Mouse (Mus musculus) megakaryocyte progenitor cell, adult 5-6 weeks (primary cell): Measurements from ENCODE around the gene Cped1. TPM values are rescaled to one million over a fixed set of nuclear protein-coding genes. Genes with fewer than 3 reads are reported as not detected.
"Not testable (repeated sequence)": the region's sequence is repeated elsewhere in the genome, so short reads cannot be mapped to it uniquely, and the experiment has no call there.

Experiments used
- ATAC-seq: replicated peaks from 2 replicates; pipeline ENCODE4 v1.8.0; 2016; ENCODE audit warnings: mild to moderate bottlenecking, moderate TSS enrichment, inconsistent platforms; ENCODE audit not compliant: poor library complexity
- total RNA-seq, 2 experiments: library from RNA; stranded (forward) in 1 of 2; stranded (reverse) in 1 of 2; fragments of 157-497, 149-512 nt in 1 of 2; fragments of 200-1000 nt in 1 of 2; gene quantifications; 2 replicates each; pipeline versions ENCODE4 v1.2.3 to v1.2.4; 2015 to 2017

Gene Cped1
- total RNA-seq, 2 experiments from 2014 or later: 1.1 to 3.2 TPM

DNA sequence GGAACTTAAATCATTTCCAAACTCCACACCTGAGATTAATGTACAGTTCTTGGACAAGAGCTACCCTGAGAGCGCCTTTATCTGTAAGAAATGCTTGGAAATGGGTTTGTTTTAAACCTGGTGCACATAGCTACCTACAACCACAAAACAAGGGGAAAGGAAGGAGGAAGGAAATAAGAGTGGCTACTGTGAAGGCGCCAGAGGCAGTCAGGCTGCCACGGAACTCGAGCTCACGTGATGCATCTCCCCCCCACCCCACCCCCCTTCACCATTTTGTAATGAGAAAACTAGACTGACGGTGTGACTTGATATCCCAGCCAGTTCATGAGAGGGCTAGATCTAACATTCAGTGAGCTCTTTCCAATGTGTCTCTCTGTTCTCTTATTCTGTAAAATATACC, 228.9 kb downstream of the Cped1 start:
- ATAC-seq: peak; percentile 37; the same call in 1 of the 2 replicates

DNA sequence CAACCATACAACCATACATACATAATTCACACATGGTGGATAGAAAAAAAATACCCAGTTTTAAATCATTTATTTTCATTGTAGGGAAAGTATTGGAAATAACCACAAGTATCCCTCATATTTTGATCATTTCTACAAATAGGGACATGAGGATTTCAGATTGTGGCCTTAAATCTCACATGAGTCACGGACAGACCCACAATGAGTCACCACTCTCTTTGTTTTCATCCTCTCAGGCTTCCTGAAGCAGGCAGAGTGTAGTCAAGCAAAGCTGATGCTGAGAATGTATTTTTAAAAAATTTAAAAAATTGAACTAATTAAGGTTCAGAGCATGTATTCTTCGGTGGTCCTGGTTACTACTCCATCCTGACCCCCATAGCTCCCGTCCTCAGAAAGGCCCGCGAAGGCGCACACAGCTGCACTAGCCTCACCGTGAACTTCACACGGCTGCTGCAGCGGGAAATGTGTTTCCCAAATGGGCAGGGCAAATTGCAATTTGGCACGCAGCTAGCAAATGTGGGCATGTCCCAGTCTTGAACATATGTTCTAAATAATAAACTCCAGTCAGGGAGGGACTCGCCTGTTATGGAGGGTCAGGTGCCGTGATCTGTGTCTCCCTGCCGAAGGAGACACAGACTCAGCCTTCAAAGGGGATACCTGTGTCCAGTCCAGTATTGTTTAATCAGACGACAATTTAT, 230.7 kb downstream of the Cped1 start:
- ATAC-seq: no peak

DNA sequence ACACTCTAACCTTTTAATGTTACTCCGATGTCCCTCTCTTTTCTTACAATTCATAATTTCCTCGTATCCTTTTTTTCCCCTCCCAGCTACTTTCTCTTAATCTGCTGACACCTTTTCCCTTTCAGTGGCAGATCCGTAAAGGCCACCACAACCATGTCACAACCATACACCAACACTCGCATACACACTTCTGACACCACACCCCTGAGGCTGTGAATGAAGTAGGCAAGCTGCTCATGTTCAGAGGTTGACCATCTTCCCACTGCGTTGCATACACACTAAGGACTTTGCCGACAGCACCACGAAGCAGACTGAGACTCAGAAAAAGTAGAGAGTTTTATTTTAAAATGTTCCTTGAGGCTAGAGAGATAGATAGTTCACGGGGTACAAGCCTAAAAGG, 235.4 kb downstream of the Cped1 start:
- ATAC-seq: no peak

- ATAC-seq: peak; percentile 98
These were observed 236.4 kb downstream of the Cped1 start for GRCm38 (mm10) chr6:22222087-22222486.

GRCm38 (mm10) chr6:22222947-22223346, 237.2 kb downstream of the Cped1 start:
- ATAC-seq: no peak

DNA sequence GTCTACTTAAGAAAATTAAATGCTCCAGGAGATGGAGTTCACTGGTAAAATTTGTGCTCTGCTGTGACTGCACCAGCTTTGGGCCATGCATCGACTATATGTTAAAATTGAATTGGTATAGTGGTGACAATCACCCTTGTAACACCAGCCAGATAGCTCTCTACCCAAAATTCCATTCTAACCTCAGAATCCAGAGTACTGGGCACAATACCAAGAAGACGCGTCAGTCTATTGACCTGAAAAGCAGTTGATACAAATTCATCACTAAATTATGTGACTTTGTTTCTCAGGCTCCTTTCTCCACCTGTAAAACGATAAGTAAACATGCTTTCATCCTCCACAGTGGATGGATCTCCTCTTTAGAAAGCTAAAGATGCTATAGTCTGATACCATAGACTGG, 238.6 kb downstream of the Cped1 start:
- no peak for ATAC-seq

- peak; percentile 55 for ATAC-seq
These were observed 245.5 kb downstream of the Cped1 start for GRCm38 (mm10) chr6:22231244-22231643.

GRCm38 (mm10) chr6:22233517-22233916, 247.8 kb downstream of the Cped1 start:
- no peak for ATAC-seq

DNA sequence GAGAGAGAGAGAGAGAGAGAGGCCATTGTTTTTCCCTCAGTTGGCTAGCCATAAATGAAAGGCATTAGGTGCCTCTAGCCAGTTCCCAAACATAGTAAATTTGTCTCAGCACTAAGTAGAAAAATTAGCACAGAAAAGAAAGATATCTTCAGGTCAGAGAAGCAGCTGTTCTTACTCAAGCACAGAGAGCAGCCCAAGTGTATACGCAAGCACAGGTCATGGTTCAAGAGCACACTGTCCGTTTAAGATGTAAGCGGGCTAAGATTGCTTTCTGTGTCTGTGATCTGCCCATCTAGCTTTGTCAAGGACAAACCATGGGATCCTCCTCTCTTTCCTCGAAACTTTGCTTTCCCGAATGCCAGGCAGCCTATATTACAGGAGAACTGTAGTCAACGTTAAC, 249.4 kb downstream of the Cped1 start:
- ATAC-seq: no peak

- no peak for ATAC-seq
These were observed 257.6 kb downstream of the Cped1 start for GRCm38 (mm10) chr6:22243321-22243720.

- no peak for ATAC-seq
These were observed 261.0 kb downstream of the Cped1 start for GRCm38 (mm10) chr6:22246696-22247095.

GRCm38 (mm10) chr6:22258784-22259183, 273.1 kb downstream of the Cped1 start:
- ATAC-seq: no peak

DNA sequence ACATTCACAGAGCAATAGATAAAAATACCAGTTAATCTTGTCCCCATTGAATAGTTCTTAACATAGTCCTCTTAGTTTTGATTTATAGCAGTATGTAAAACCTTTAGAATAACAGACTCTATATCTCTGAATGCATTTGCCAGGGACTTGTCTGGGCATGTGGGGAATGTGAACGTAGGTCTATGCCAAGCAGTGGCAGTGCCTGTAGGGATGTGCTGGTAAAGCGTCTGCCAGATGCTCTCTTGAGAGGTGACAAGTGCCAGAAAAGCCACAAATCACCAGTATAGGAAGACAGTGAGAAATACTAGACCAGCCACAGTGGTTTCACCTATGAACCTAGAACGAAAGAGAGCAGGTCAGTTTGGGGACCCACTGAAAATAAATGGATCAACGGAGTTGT, 276.8 kb downstream of the Cped1 start:
- no peak for ATAC-seq

DNA sequence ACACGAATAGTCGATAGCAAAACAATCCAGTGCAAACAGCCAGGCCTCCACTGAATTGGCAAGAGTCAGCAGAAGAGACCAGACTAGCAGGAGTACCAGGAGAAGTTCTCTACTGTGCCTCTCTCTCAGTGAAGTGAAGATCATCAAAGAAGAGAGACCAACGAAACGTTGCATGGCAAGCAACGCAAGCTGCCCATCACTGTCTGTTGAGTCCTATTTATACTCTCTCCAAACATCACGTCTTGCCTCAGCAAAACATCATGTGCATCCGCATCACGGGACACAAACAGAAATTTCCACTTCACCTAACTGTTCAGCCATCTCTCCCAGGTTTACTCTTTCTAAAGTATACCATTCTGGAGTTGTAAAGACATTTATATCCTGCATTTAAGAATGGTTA, 278.4 kb downstream of the Cped1 start:
- not testable (repeated sequence) for ATAC-seq

- ATAC-seq: no peak
These were observed 280.3 kb downstream of the Cped1 start for GRCm38 (mm10) chr6:22266018-22266417.

DNA sequence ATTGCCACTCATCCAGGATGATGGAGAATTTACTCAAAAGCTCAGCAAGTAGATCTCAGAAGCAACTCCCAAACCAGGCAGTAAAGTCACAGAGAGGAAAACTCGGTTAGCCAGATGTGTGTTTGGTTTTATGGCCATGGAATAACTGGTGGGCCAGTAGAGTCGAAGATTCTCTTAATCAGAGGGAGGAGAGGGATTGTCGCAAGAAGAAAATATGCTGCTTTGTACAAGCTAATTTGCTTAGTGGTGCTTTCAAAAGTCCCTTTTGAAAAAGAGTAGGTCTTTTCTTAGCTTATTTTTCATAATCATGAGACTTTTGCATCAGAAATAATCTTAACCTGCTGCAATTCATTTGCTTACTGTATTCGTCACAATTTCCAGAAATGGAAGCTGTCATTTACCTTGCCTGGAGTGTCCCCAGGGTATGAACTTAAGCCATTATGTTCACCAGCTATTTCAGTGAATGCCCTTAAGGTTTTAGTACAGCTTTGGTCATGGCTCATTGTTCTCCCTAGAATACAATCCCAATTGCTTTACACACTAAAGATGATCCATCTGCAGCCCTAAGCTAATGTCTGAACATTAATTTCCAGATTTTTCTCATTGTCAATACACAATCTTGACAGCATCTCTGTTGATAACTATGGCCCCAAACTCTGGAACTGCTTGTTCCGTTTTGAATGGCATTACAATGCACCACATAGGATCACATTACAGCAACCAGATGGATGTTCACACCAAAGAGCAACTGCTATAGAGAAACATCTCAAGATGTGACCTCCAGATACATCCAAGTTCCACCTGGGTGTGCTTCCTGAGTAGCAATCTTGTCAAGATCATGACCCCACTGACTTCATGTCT, 282.3 kb downstream of the Cped1 start:
- no peak for ATAC-seq

- no peak for ATAC-seq
These were observed 283.0 kb downstream of the Cped1 start for GRCm38 (mm10) chr6:22268677-22269076.

DNA sequence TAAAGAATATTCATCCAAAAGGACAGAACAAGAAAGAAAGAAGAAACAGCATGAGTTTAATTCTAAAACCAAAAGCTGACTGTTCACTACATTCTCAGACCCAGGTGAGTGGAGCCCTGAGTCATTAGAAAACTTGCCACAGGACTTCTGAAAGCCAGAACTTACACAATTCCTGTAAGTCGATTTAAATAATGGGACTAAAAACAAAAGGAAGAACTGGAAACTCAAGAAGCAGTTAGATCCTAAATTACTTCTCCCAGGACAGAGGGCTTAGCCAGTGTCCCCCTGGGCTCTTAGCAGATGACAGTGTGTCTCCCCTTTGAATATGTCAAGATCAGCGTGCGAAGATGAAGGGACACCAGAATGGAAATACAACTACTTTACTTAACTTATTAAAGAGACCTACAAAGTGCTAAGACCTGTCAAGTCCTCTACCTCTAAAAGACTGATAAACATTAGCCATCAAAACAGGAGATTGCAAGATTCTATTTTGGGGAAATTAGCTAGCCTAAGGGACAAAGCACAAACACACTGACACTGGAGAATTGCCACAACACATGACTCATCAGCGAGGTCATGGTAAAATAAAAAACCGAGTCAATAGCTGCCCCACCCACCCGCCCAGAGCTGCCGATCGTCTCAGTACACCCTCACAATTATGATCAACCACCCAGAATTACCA, 284.3 kb downstream of the Cped1 start:
- no peak for ATAC-seq

GRCm38 (mm10) chr6:22277941-22278340, 292.2 kb downstream of the Cped1 start:
- ATAC-seq: no peak

GRCm38 (mm10) chr6:22280217-22280861, 294.6 kb downstream of the Cped1 start:
- peak; percentile 79 for ATAC-seq

GRCm38 (mm10) chr6:22282405-22282804, 296.7 kb downstream of the Cped1 start:
- ATAC-seq: 0 out of 2 replicates have a peak, but pooled peaks have one; percentile 20
